Mouse (Mus musculus): Measurements from ENCODE around the gene Arid3a. TPM values are rescaled to one million over a fixed set of nuclear protein-coding genes. Genes with fewer than 3 reads are reported as not detected.

Arid3a gene
- total and polyA plus RNA-seq, 2 experiments = 0.37 to 0.69 TPM

GRCm38 (mm10) chr10:79974668-79975067, 47.8 kb downstream of the Arid3a start:
- TF ChIP-seq CTCF (IDR thresholded peaks at IDR 0.05; ENCODE audit: low read depth, low read length) = no peak
- TF ChIP-seq POLR2A (IDR thresholded peaks at IDR 0.05; ENCODE audit: extremely low read depth, insufficient read depth, low read length) = no peak
- Histone ChIP-seq H3K9ac (ENCODE audit: low read depth, low read length) (no peak overlapping the region), H3K27ac (replicated peaks; ENCODE audit: insufficient read depth, low read depth, low read length) (no peak overlapping the region), H3K36me3 (ENCODE audit: control insufficient read depth, insufficient read depth, low read length) (peaks cover 31% of the 10 kb centered on the region), H3K79me2 (ENCODE audit: control insufficient read depth, insufficient read depth, low read length) (no peaks in the 10 kb centered on the region), H3K4me1 (ENCODE audit: control insufficient read depth, insufficient read depth, low read length) (peaks cover 5% of the 10 kb centered on the region), H3K27me3 (ENCODE audit: control insufficient read depth, insufficient read depth, low read length) (no peaks in the 10 kb centered on the region), H3K4me3 (ENCODE audit: insufficient read depth, low read depth, low read length) (no peak overlapping the region)
- 87% methylated on average over 8 of the region's 8 CpGs for WGBS
- DNase-seq (ENCODE audit: extremely low read depth, low read depth, low spot score) = no peak

GRCm38 (mm10) chr10:79976071-79976721, 49.4 kb downstream of the Arid3a start:
- H3K4me1 ChIP-seq (ENCODE audit: control insufficient read depth, insufficient read depth, low read length) = peaks cover 2% of the 10 kb centered on the region
- H3K79me2 ChIP-seq (ENCODE audit: control insufficient read depth, insufficient read depth, low read length) = peaks cover 4% of the 10 kb centered on the region; the same call in 1 of the 2 replicates
- no peak overlapping the region for H3K4me3 ChIP-seq (ENCODE audit: insufficient read depth, low read depth, low read length)
- H3K36me3 ChIP-seq (ENCODE audit: control insufficient read depth, insufficient read depth, low read length) = peaks cover 31% of the 10 kb centered on the region
- 93% methylated on average over 28 of the region's 28 CpGs for WGBS
- no peak overlapping the region for H3K9ac ChIP-seq (ENCODE audit: low read depth, low read length)
- H3K27ac ChIP-seq (replicated peaks; ENCODE audit: insufficient read depth, low read depth, low read length) = no peak overlapping the region
- H3K27me3 ChIP-seq (ENCODE audit: control insufficient read depth, insufficient read depth, low read length) = no peaks in the 10 kb centered on the region
- TF ChIP-seq POLR2A (IDR thresholded peaks at IDR 0.05; ENCODE audit: extremely low read depth, insufficient read depth, low read length) (no peak), CTCF (IDR thresholded peaks at IDR 0.05; ENCODE audit: low read depth, low read length) (no peak)
- DNase-seq (ENCODE audit: extremely low read depth, low read depth, low spot score) = no peak

GRCm38 (mm10) chr10:79976722-79977107, 49.9 kb downstream of the Arid3a start:
- WGBS = 93% methylated on average over 35 of the region's 36 CpGs
- H3K36me3 ChIP-seq (ENCODE audit: control insufficient read depth, insufficient read depth, low read length) = peaks cover 31% of the 10 kb centered on the region

GRCm38 (mm10) chr10:79977324-79977723, 50.5 kb downstream of the Arid3a start:
- H3K27me3 ChIP-seq (ENCODE audit: control insufficient read depth, insufficient read depth, low read length) = no peaks in the 10 kb centered on the region
- peaks cover 31% of the 10 kb centered on the region for H3K36me3 ChIP-seq (ENCODE audit: control insufficient read depth, insufficient read depth, low read length)
- H3K4me1 ChIP-seq (ENCODE audit: control insufficient read depth, insufficient read depth, low read length) = peaks cover 3% of the 10 kb centered on the region
- no peak for TF ChIP-seq CTCF (IDR thresholded peaks at IDR 0.05; ENCODE audit: low read depth, low read length)
- no peak for TF ChIP-seq POLR2A (IDR thresholded peaks at IDR 0.05; ENCODE audit: extremely low read depth, insufficient read depth, low read length)
- no peak overlapping the region for H3K9ac ChIP-seq (ENCODE audit: low read depth, low read length)
- no peak for DNase-seq (ENCODE audit: extremely low read depth, low read depth, low spot score)
- H3K27ac ChIP-seq (replicated peaks; ENCODE audit: insufficient read depth, low read depth, low read length) = no peak overlapping the region
- 94% methylated on average over 27 of the region's 28 CpGs for WGBS
- no peak overlapping the region for H3K4me3 ChIP-seq (ENCODE audit: insufficient read depth, low read depth, low read length)
- peaks cover 12% of the 10 kb centered on the region; the same call in 1 of the 2 replicates for H3K79me2 ChIP-seq (ENCODE audit: control insufficient read depth, insufficient read depth, low read length)

More at GRCm38 (mm10) chr10:79976722-79977107, 49.9 kb downstream of the Arid3a start:
- H3K27ac ChIP-seq (replicated peaks; ENCODE audit: insufficient read depth, low read depth, low read length) = no peak overlapping the region
- H3K4me1 ChIP-seq (ENCODE audit: control insufficient read depth, insufficient read depth, low read length) = peaks cover 2% of the 10 kb centered on the region
- TF ChIP-seq POLR2A (IDR thresholded peaks at IDR 0.05; ENCODE audit: extremely low read depth, insufficient read depth, low read length) (no peak), CTCF (IDR thresholded peaks at IDR 0.05; ENCODE audit: low read depth, low read length) (no peak)
- H3K4me3 ChIP-seq (ENCODE audit: insufficient read depth, low read depth, low read length) = no peak overlapping the region
- no peak for DNase-seq (ENCODE audit: extremely low read depth, low read depth, low spot score)
- no peak overlapping the region for H3K9ac ChIP-seq (ENCODE audit: low read depth, low read length)
- peaks cover 9% of the 10 kb centered on the region; the same call in 1 of the 2 replicates for H3K79me2 ChIP-seq (ENCODE audit: control insufficient read depth, insufficient read depth, low read length)
- H3K27me3 ChIP-seq (ENCODE audit: control insufficient read depth, insufficient read depth, low read length) = no peaks in the 10 kb centered on the region

- no peak overlapping the region for H3K4me3 ChIP-seq (ENCODE audit: insufficient read depth, low read depth, low read length)
- no peaks in the 10 kb centered on the region for H3K27me3 ChIP-seq (ENCODE audit: control insufficient read depth, insufficient read depth, low read length)
- H3K79me2 ChIP-seq (ENCODE audit: control insufficient read depth, insufficient read depth, low read length) = peaks cover 20% of the 10 kb centered on the region; the same call in 1 of the 2 replicates
- peaks cover 8% of the 10 kb centered on the region for H3K4me1 ChIP-seq (ENCODE audit: control insufficient read depth, insufficient read depth, low read length)
- H3K36me3 ChIP-seq (ENCODE audit: control insufficient read depth, insufficient read depth, low read length) = peaks cover 31% of the 10 kb centered on the region
- no peak for TF ChIP-seq POLR2A (IDR thresholded peaks at IDR 0.05; ENCODE audit: extremely low read depth, insufficient read depth, low read length)
- TF ChIP-seq CTCF (IDR thresholded peaks at IDR 0.05; ENCODE audit: low read depth, low read length) = no peak
- DNase-seq (ENCODE audit: extremely low read depth, low read depth, low spot score) = no peak
- no peak overlapping the region for H3K9ac ChIP-seq (ENCODE audit: low read depth, low read length)
- WGBS = 97% methylated on average over 21 of the region's 21 CpGs
- H3K27ac ChIP-seq (replicated peaks; ENCODE audit: insufficient read depth, low read depth, low read length) = no peak overlapping the region
Observed at GRCm38 (mm10) chr10:79978061-79978460, 51.2 kb downstream of the Arid3a start.

Data from liver, adult 2 months (tissue).